Mouse (Mus musculus) A20 (cell line): ENCODE data around the gene Bco2.

ENCODE experiments used
- DNase-seq: peaks from one replicate; pipeline ENCODE4 v3.0.0-alpha.2; 2011; ENCODE audit warnings: low read depth, low spot score

Gene Bco2

GRCm38 (mm10) chr9:50561145-50561917 lies 6.3 kb upstream of the Bco2 start, which contains the start of gene Tex12:
Gene Tex12, minus strand, starts transcription at chr9:50561325.
- no peak for DNase-seq

- DNase-seq: peak; percentile 73
These were observed 514 bp downstream of the Bco2 start, which contains the start of gene Il18 for GRCm38 (mm10) chr9:50554241-50555093. Gene Il18, plus strand, starts transcription at chr9:50554827.

GRCm38 (mm10) chr9:50553547-50553946 lies 1.4 kb downstream of the Bco2 start:
- DNase-seq: no peak

- DNase-seq: no peak
These were observed 2.8 kb downstream of the Bco2 start for GRCm38 (mm10) chr9:50552206-50552605.

GRCm38 (mm10) chr9:50548936-50549335 lies 6.0 kb downstream of the Bco2 start:
- no peak for DNase-seq

- peak; percentile 92 for DNase-seq
These were observed 7.0 kb downstream of the Bco2 start for GRCm38 (mm10) chr9:50547859-50548478.

- DNase-seq: no peak
These were observed 12.6 kb downstream of the Bco2 start for GRCm38 (mm10) chr9:50542401-50542800.

- peak; percentile 46 for DNase-seq
These were observed 14.8 kb downstream of the Bco2 start for GRCm38 (mm10) chr9:50540170-50540569.

GRCm38 (mm10) chr9:50537295-50537694 lies 17.7 kb downstream of the Bco2 start:
- DNase-seq: peak; percentile 82

- peak; percentile 50 for DNase-seq
These were observed 18.3 kb downstream of the Bco2 start for GRCm38 (mm10) chr9:50536603-50537135.

- no peak for DNase-seq
These were observed 19.1 kb downstream of the Bco2 start for GRCm38 (mm10) chr9:50535930-50536329.

- DNase-seq: no peak
These were observed 21.2 kb downstream of the Bco2 start for GRCm38 (mm10) chr9:50533791-50534190.

GRCm38 (mm10) chr9:50533328-50533727 lies 21.7 kb downstream of the Bco2 start:
- peak; percentile 86 for DNase-seq

GRCm38 (mm10) chr9:50530890-50531289 lies 24.1 kb downstream of the Bco2 start:
- DNase-seq: peak; percentile 62

- peak; percentile 99 for DNase-seq
These were observed 26.6 kb downstream of the Bco2 start, which contains the start of gene Pts for GRCm38 (mm10) chr9:50528293-50528892. Gene Pts, minus strand, starts transcription at chr9:50528724.

GRCm38 (mm10) chr9:50527860-50528259 lies 27.1 kb downstream of the Bco2 start:
- peak; percentile 64 for DNase-seq

- DNase-seq: no peak
These were observed 29.4 kb downstream of the Bco2 start for GRCm38 (mm10) chr9:50525585-50525984.

- no peak for DNase-seq
These were observed 30.0 kb downstream of the Bco2 start for GRCm38 (mm10) chr9:50524936-50525335.

- DNase-seq: no peak
These were observed 32.4 kb downstream of the Bco2 start for GRCm38 (mm10) chr9:50522574-50522973.

GRCm38 (mm10) chr9:50521562-50521961 lies 33.4 kb downstream of the Bco2 start:
- DNase-seq: no peak

GRCm38 (mm10) chr9:50520748-50521147 lies 34.2 kb downstream of the Bco2 start:
- DNase-seq: no peak
